Mouse (Mus musculus): ENCODE results near the gene Spem1.

Spem1 gene

DNA sequence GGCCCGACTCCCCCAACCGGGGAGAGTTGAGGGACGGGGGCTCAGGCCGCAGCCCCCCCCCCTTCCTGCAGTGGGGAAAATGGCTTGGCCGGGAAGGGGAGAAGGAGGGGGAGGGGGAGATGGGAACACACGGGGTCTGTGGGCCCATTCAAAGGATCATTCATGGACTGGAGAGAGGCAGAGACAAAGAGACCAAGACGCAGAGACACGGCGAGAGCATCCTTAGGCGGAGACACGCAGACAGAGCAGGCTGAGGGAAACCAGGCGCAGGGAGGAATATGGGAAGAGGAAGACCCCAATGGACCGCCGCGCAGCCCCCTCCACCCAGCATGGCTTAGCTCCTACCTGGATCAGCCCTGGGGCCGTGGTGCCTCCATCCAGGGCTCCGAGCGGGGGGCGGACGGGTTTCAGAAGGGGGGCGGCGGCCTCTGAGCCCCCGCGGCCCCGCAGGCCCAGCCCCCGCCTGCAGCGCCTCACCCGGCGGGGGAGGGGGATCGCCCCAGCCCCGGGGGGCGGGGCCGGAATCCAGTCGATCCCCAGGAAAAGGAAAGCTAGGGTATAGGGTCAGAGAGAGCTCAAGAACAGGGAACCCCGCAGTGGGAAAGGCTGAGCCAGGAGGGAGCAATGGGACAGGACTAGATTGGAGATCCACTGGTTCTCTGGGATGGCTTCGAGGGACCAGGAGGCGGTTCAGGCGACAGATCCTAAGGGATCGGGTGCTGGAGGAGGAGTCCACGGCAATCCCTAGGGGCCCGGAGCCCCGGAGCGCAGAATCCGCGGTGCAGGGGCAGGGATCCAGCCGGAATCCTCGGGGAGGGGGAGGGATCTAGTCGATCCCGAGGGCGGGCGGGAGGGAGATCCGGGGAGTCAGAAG, 15.0 kb upstream of the Spem1 start:
- no peak for DNase-seq (ENCODE audit: low spot score in 2 of 2)

DNA sequence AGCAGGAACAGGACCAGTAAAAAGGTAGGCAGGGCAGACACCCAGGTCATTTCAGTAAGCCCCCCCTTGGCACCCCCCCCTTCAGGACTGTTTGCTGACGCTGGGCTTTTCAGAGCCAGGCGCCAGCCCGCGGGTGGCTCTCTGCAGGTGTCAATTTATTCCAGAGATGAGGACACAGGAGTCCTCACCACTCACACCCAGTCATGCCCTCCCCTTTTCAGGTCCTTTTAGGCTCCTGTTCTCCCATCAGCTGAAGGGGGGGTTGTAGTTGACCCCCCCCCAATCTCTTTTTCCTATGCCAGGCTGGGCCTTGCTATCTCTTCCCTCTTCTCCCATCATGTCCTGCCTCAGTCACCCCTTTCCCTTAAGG, 14.0 kb upstream of the Spem1 start:
- no peak for DNase-seq (ENCODE audit: low spot score in 2 of 2)

DNA sequence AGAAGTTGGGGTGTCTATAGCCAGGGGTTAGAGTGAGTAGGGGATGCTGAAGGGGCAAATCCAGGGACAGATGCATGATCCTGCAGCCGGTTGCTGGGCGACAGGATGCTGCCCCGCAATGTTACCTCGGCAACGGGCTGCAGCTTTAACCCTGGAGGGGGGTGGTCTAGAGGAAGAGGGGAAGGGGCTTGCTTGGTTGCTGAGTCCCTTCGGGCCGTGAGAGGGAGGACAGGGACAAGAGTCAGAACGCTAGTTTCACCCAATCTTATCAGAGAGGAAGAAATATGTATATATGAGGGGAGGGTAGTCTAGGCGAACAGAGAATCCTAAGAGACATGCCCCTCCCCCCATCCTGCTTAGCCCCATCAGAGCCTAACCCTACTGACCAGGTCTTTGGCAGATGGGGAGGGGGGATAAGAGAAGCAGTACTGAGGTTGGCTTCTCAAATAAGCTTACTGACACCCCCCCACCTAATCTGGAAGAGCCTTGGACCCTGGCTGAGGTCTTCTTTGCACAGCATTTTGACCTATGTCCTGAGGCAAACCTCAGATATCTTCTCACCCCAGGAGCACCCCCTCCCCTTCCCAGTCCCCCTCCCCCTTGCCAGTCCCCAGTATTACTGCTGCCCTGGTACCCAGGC, 13.5 kb upstream of the Spem1 start:
- DNase-seq (ENCODE audit: low spot score in 2 of 2), result no peak

DNA sequence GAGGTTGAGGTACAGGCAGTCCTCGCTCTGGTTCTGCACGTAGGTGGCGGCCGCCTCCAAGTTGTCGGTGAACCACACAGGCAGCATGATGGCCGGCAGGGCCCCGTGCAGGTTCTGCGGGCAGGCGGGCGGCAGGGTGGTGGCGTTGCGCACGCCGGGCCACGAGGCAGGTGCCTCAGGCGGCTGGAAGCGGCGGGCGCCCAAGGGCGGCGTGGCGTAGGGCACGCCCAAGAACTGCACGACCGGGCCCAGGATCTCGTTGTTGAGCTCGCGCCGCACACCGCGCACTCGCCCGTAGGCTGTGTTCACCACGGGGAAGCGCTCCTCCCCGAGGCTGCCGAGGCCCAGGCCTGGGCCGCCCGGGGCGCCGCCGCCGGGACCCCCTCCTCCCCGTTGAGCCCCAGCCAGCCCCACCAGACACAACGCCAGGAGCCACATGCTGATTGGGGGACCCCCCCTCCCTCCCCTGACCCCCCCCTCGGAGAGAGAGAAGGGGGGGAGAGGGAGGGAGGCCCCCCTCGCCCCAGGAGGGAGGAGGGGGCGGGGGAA, 12.1 kb upstream of the Spem1 start:
- DNase-seq (ENCODE audit: low spot score in 2 of 2), result peak; percentile 42 to 67

DNA sequence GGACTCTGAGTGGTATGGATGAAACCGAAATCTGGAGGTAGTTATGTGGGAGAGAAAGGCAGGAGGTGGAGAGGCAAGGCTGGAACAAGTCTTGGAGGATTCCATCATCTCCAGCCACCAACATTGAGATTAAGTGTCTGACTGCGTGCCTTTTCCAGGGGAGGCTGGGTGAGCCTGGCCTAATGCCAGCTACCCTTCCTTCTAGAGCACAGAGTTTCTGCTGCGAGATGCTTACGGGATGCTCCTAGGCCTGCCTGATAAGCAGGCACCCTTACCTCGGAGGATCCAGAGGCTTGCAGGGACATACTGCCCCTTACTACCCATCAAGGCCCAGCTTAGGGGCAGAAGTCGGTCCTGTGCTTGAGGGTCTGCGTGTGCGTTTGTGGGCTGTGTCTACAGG, 11.6 kb upstream of the Spem1 start:
- no peak for DNase-seq (ENCODE audit: low spot score in 2 of 2)

DNA sequence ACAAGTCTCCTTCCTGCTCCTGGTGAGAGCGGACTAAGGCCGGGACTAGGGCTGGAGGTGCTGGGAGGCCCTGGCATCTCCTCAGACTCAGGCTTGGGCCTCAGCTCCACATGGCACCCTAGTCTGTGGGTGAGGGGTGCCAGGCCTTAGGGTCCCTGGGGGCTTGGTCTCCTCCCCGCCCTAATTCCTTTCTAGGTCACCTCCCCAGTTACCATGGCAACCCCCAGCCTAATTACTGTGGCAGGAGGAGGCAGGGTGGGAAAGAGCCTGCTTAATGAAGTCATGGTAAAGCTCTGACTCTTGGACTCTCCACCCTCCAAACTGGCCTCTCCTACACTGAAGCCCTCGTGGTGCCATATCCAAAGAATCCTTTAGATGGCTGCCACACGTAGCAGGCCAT, 6.9 kb upstream of the Spem1 start:
- no peak for DNase-seq (ENCODE audit: low spot score in 2 of 2)

DNA sequence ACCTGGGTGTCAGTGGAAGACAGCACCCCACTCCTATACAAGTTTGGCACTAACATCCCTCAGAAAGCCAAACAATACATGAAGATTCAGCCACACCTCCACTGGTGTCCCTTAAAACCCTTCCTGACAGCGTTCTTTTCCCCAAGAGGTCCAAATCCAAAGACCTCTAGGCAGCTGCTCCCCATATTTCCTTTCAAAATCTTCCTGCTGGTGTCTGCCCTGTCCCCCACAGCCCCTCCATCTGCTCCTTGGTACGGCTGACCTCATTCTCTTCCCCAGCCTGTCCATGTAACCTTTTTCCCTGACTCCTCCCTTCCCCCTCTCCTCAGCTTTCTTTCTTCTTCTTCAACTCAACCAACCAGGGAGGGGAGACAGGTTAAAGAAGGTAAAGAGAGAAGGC, 1.5 kb upstream of the Spem1 start:
- no peak for DNase-seq (ENCODE audit: low spot score in 2 of 2)

DNA sequence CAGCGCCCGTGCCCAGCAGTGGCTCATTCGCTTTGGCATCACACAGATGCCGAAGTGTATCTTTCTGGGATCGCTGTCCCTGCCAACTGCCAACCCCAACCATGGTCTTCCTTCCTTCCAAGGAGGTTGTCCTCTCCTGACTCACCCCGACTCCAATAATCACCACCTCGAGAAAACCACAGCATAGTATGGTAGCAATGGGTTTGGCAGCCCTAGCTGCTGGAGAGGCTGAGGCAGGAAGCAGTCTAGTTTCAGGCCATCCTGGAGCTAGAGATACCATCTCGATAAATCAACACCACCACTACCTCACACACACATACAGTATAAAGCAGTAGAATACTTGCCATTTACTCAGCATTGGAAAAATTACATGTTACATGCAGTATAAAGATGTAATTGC, 3.1 kb downstream of the Spem1 start:
- DNase-seq (ENCODE audit: low spot score in 2 of 2), result no peak

DNA sequence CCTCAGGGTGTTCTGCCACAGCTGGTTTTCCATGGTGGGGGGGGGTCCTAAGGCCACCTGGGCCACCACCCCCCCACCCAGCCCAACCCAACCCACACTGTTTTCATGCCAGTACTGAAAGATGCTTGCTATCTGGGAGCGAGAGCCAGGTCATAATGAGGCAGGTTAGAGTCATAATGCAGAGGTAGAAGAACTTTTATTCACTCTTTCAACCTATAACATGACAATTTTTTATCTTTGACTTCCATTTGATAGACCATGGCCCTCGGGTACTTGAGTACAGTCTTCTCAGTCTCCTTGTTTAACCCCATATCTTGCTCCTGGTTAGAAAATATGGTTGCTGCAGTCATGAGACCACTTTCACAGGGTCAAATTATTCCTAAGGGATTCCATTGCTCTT, 3.6 kb downstream of the Spem1 start, which contains the start of gene Spem2:
TSS of gene Spem2 (minus strand) at position 101 of the 400 bp plus-strand sequence.
- DNase-seq (ENCODE audit: low spot score in 2 of 2), result no peak

DNA sequence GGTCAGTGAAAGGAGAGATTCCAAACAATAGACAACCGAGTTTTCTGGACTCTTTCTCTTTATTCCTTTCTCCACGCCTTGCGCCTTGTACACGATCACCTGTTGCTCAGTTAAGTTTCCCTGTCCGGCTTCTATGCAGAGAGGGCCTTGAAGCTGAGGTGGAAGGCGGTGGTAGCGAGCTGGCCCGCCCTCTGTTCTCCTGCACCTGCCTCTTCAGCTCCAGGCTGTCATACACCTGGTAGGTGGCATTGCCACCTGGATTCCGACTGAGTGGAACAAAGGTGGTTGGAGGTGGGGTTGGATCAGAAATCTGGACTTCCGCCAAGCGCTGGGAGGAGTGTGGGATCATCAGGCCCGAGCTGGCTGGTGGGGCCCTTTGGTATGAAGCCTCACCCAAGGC, 5.5 kb downstream of the Spem1 start:
- no peak for DNase-seq (ENCODE audit: low spot score in 2 of 2)

DNA sequence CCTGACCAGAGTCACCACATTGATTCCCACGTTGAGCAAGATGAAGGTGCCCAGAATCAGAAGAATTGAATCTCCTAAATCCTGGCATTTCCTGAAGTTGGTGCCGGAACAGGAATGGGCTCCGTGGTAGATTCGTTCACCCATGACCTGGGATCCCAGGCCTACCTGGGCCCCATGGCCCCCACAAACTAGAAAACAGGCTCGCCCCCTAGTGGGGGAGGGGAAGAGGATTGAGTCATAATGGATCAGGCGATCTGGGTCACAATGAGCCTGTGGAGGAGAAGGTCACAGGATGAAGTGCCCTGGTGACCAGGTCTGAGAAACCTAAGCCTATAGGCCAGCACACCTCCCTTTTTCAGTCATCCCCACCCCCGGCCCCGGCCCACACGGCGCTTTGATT, 6.8 kb downstream of the Spem1 start, which contains the start of gene Gm39566:
TSS of gene Gm39566 (minus strand) at position 144 of the 400 bp plus-strand sequence.
- DNase-seq (ENCODE audit: low spot score in 2 of 2), result peak in 1 of 2 experiments; percentile 37

DNA sequence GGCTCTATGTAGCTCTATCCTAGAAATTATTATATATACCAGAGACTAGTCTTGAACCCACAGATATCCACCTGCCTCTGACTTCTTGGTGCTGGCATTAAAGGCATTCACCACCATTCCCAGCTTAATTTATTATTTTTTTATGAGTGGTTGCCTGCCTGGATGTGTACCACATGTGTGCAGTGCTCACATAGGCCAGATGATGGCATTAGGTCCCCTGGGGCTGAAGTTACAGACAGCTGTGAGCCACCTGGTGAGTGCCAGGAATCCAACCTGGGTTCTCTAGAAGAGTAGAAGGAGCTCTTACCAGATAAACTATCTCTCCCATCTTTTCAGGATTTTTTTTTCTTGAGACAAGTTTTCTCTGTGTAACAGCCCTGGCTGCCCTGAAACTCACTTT, 11.7 kb downstream of the Spem1 start:
- DNase-seq (ENCODE audit: low spot score in 2 of 2), result no peak

DNA sequence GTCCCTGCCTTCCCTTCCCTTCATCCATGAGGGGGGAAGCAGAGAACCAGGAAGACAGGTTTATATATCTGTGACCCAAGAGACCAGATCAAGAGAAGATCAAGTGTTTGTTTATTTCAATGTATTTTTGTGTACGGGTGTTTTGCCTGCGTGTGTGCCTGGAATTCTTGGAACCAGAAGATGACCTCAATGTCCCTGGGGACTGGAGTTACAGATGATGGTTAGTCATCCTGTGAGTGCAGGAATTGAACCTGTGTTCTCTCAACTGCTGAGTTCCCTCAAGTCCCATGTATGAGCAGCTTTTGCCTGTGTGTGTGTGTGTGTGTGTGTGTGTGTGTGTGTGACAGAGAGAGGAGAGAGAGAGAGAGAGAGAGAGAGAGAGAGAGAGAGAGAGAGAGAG, 14.3 kb downstream of the Spem1 start:
- DNase-seq (ENCODE audit: low spot score in 2 of 2), result no peak

DNA sequence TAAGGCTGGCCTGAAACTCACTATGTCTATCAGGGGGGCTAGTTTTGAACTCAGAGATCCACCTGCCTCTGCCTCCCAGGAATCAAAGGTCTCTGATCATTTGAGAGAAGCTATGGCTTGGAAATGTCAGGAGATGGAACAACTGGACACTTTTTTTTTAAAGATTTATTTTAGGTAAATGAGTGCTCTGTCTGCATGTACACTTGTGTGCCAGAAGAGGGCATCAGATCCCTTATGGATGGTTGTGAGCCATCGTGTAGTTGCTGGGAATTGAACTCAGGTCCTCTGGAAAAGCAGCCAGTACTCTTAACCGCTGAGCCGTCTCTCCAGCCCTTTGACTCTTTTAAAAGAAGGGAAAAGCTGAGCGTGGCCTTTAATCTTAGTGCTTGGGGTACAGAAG, 15.6 kb downstream of the Spem1 start:
- no peak for DNase-seq (ENCODE audit: low spot score in 2 of 2)

DNA sequence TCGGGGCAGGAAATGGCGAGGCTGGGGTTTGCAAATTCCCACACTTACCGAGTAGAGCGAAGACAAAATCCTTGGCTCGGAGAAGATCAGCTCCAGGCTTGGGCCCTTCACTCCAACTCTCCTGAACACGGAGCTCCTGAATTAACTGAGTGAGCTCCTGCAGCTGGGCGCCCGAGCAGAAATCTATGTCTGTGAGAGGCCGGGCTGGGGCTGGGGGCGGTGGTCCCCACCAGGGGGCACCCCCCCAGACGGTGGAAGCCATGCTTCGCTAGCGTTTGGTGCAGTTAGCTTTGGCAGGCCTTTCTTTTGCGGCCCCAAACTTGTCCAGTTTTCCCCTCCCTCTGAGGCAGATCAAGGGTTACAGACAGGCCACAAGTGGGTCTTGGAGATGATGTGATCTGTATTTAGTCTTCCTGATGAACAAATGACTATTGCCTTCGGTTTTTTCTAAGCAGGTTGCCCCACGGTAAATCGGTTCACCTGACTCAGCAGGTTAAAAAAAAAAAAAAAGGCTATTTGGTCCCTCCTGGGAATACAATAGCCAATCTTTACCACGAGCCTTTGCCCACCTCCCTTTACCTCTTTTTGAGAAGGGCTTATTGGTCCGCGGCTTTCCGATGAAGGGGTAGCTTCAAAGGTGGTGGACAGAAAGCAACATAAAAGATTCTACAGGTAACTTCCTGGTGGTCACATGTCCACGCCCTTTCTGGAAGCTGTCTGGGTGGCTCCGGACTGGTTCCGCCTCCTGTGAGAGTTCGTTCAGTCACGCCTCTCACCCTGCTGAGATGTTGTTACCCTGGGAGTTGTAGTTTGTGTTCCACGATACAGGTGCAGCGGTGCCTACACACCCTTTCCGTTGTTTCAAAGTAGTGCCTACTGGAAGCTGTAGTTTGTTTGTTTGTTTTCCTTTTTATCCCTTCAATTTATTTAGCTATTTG, 16.7 kb downstream of the Spem1 start, which contains the start of gene Tmem102:
TSS of gene Tmem102 (minus strand) at position 653 of the 938 bp plus-strand sequence.
- DNase-seq (ENCODE audit: low spot score in 2 of 2), result no peak

DNA sequence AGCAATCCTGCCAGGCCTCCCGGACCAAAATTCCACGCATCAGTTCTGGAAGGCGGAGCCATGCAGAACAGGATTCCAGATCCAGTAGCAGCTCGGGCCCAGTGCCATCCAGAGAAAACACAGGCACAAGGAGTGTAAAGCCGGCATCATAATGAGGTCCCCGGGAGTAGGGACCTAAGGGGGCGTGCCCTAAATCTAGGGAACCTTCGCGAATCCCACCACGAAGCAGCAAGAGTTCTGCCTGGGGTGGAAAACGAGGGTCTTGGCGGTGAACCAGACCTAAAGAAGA, 17.4 kb downstream of the Spem1 start:
- no peak for DNase-seq (ENCODE audit: low spot score in 2 of 2)

DNA sequence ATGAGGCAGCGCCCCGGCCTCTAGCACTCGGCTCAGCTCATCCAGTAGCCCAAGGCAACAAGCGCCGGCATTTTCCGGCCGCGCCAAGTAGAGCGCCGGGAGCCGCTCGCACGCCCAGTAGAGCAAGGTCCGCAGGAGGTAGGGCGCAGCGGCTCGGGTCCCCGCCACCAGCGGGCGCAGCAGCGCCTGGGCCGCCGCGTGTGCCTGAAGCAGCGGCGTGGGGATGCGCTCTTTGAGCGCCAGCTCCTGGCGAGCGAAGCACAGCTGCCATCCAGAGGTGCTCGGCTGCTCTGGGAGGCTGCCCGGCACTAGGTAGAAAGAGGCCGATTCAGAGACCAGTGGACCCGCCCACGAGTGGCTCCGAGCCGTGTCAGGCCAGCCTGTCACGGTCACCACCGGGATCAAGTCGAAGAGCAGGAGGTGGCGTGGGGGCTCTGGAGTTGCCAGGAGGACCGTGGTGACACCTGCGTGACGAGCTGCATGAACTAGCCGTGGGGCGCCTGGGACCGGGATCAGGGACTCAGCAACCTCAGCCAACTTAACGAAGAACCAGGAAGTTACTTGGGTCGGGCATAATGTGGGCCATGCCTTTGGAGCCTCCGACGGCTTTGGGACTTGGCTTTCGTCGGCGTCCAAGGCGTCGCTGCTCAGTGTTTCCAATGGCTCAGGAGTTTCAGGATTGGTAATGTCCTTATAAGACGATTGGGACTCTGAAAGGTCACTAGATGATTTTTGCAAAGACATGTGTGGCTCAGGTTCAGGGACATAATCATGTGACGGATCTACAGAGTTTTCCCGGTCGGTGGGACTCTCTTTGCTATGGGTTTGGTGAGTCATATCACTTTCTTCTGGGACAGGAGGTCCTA, 18.0 kb downstream of the Spem1 start:
- peak; percentile 58 to 79 for DNase-seq (ENCODE audit: low spot score in 2 of 2)

DNA sequence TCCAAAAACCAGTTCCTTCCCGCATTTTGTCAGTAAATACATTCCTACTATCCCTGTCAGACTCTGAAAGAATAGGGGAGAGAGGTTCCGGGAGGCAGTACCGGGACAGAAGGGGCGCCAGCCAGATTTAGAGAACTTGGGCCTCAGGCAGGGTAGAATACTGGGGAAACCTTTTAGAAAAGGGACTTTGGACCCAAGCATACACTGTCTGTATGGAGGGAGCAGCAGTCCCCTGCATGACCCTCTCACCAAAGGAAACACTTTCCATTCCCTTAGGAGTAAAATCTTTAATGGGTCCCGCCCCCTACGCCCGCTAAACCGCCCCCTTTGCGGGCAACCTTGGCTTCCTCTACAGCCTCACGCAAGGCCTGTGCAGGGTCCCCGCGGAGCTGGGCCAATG, 18.7 kb downstream of the Spem1 start:
- no peak for DNase-seq (ENCODE audit: low spot score in 2 of 2)

DNA sequence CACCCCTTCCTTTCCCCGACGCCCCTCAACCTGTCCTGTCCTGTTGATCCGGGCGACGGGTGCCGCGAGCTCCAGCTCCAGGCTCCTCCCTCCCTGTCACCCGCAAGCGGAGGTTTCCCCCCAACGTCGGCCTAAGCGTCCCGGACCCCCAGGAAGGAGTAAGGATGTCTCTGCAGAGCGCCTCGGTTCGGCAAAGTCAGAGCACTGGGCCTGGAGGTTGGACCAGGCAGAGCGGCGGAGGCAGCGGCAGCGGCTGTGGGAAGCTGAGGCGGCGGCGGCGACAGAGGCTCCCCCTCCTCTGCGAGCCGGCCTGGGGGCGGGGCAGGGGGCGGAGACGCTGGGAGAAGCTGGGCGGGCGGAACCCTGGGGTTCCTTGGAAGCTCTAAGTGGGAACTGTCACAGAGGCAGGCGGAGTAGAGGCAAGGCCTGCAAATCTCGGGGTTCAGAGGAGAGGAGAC, 19.3 kb downstream of the Spem1 start:
- DNase-seq (ENCODE audit: low spot score in 2 of 2), result peak; percentile 49 to 69

DNA sequence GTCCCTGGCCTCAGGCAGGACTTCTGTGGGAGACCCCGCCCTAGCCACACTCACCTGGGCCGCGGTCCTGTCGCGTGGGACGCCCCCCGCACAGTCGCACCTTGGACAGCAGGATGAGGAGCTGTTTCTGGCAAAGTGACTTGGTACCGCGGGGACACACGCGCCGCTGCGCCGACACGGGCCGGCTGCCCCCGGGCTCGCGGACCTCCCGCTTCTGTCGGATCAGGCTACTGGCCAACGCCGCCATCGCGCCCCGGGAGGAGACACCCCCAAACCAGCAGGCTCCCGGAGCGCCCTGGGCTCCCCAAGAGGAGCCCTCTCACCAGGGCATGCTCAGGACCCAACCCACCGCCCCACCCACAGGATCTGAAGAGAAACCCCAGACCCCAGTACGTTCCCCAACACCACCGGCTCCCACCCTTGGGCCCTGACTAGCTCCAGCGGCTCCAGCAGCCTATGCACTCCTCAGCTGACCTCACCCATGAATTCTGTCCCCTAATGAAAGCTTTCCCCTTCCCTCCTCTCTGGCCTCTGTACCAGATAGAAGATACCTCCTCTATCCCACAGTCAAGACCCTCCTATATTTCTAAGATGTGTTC, 20.5 kb downstream of the Spem1 start, which contains the start of gene Fgf11:
TSS of gene Fgf11 (minus strand) at position 479 of the 599 bp plus-strand sequence.
- no peak for DNase-seq (ENCODE audit: low spot score in 2 of 2)

Data from thymus, postnatal 10 days (tissue).